Mouse (Mus musculus) liver, embryonic 14.5 days (tissue): ENCODE results near the gene Lasp1.

Source experiments
- CTCF ChIP-seq: IDR thresholded peaks from 2 replicates; pipeline ENCODE4 v1.5.1; 2016; ENCODE audit warnings: antibody characterized with exemption, low read depth, control low read depth
- EP300 ChIP-seq: IDR thresholded peaks from 2 replicates; pipeline ENCODE4 v1.6.1; 2016; ENCODE audit warnings: antibody characterized with exemption, low read depth

DNA sequence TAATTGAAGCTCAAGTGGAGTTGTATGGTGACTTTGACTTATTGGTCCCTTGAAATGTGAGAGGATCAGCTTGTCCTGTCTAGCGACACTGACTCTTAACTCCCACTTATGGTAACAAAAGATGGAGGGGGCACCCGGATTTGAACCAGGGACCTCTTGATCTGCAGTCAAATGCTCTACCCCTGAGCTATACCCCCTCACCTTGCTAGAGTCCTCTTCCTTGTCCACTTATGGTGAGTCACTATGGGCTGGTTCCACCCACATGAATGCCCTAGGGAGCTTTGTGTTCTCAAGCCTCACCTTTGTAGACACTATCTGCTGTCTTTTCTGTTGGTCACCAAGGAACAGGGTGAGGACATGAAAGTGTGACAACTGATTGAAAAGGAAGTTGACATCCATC, 29.1 kb upstream of the Lasp1 start:
- no peak for TF ChIP-seq EP300
- no peak for TF ChIP-seq CTCF
